ENCODE assay signal across 29 mouse cellular contexts in genomic region chr12:41401923-41402322, GRCm38 (mm10).
"Had no signal": no experiment of that assay in that cellular context is flagged by ENCODE, and none has a peak within 500 bp of the region (broad histone marks: within the 10 kb centered on the region; RNA-seq: fewer than 3 reads in every experiment).

No protein-coding gene starts in this region.

- H3K27ac ChIP-seq: embryonic facial prominence, embryonic 10.5 days; embryonic facial prominence, embryonic 12.5 days; embryonic facial prominence, embryonic 13.5 days; embryonic facial prominence, embryonic 15.5 days; forebrain, embryonic 10.5 days; forebrain, embryonic 12.5 days; forebrain, embryonic 13.5 days; forebrain, embryonic 15.5 days; gastrocnemius, adult 2 months; heart, adult 2 months had no signal

- H3K27me3 ChIP-seq: embryonic facial prominence, embryonic 12.5 days; embryonic facial prominence, embryonic 13.5 days; embryonic facial prominence, embryonic 15.5 days; forebrain, embryonic 12.5 days; forebrain, embryonic 13.5 days; forebrain, embryonic 15.5 days had no signal

- ATAC-seq: forebrain, embryonic 13.5 days; forebrain, embryonic 14.5 days; forebrain, embryonic 15.5 days; forebrain, embryonic 16.5 days; forebrain, postnatal 0 days had no signal

- H3K4me3 ChIP-seq: embryonic facial prominence, embryonic 10.5 days; embryonic facial prominence, embryonic 12.5 days; embryonic facial prominence, embryonic 13.5 days; embryonic facial prominence, embryonic 15.5 days; erythroblast, embryonic 14.5 days; forebrain, embryonic 10.5 days; forebrain, embryonic 12.5 days; forebrain, embryonic 13.5 days; forebrain, embryonic 15.5 days; gastrocnemius, adult 2 months; heart, adult 2 months had no signal

- H3K4me2 ChIP-seq: embryonic facial prominence, embryonic 12.5 days; embryonic facial prominence, embryonic 13.5 days; embryonic facial prominence, embryonic 15.5 days; forebrain, embryonic 12.5 days; forebrain, embryonic 13.5 days; forebrain, embryonic 15.5 days had no signal

- H3K36me3 ChIP-seq: embryonic facial prominence, embryonic 10.5 days; embryonic facial prominence, embryonic 12.5 days; embryonic facial prominence, embryonic 13.5 days; embryonic facial prominence, embryonic 15.5 days; forebrain, embryonic 10.5 days; forebrain, embryonic 12.5 days; forebrain, embryonic 15.5 days had no signal

- H3K4me1 ChIP-seq: embryonic facial prominence, embryonic 10.5 days; embryonic facial prominence, embryonic 12.5 days; embryonic facial prominence, embryonic 13.5 days; embryonic facial prominence, embryonic 15.5 days; forebrain, embryonic 10.5 days; forebrain, embryonic 12.5 days; forebrain, embryonic 13.5 days; forebrain, embryonic 15.5 days had no signal

- H3K9me3 ChIP-seq: embryonic facial prominence, embryonic 10.5 days; embryonic facial prominence, embryonic 12.5 days; embryonic facial prominence, embryonic 13.5 days; embryonic facial prominence, embryonic 15.5 days; forebrain, embryonic 10.5 days; forebrain, embryonic 12.5 days; forebrain, embryonic 13.5 days; forebrain, embryonic 15.5 days had no signal

- H3K9ac ChIP-seq: embryonic facial prominence, embryonic 12.5 days; embryonic facial prominence, embryonic 13.5 days; embryonic facial prominence, embryonic 15.5 days; forebrain, embryonic 12.5 days; forebrain, embryonic 13.5 days; forebrain, embryonic 15.5 days; forebrain, postnatal 0 days had no signal

- DNase-seq: cerebellum, adult 2 months; cerebellum, adult 8-10 months; cerebellum, adult 9-10 months; cerebellum, adult 9-11 months; cerebellum, postnatal 10 days; cerebellum, postnatal 14 days; cerebellum, postnatal 25 days; cerebellum, postnatal 36 days; embryo, embryonic 11 days; forebrain, postnatal 0 days; gastrocnemius, adult 2 months; gastrocnemius, postnatal 10 days; gastrocnemius, postnatal 14 days; gastrocnemius, postnatal 25 days; gastrocnemius, postnatal 36 days; heart, adult 11 months; heart, adult 18-20 months; heart, adult 2 months had no signal
